Mouse (Mus musculus): ENCODE results near the gene Tyro3. TPM values are rescaled to one million over a fixed set of nuclear protein-coding genes. Genes with fewer than 3 reads are reported as not detected.

Gene Tyro3
- not detected in 2 replicates for polyA plus RNA-seq (2012; ENCODE audit: insufficient read depth, insufficient read length, missing spikeins)

GRCm38 (mm10) chr2:119797279-119797783 is at the start of gene Tyro3:
TSS of gene Tyro3 (plus strand) at chr2:119797733.
- Histone ChIP-seq H3K4me3 (ENCODE audit: insufficient read depth, low read depth, low read length) (peak within 1 kb of the TSS; percentile 53; the same call in 1 of the 2 replicates), H3K4me1 (ENCODE audit: control insufficient read depth, insufficient read depth, insufficient read length, low read length) (no peaks in the 10 kb centered on the region), H3K27ac (replicated peaks; ENCODE audit: low read depth, low read length) (no peak within 1 kb of the TSS)

- Histone ChIP-seq H3K4me3 (ENCODE audit: insufficient read depth, low read depth, low read length) (no peak overlapping the region), H3K4me1 (ENCODE audit: control insufficient read depth, insufficient read depth, insufficient read length, low read length) (peaks cover 5% of the 10 kb centered on the region; the same call in 1 of the 2 replicates), H3K27ac (replicated peaks; ENCODE audit: low read depth, low read length) (no peak overlapping the region)
Observed at GRCm38 (mm10) chr2:119749260-119749659, 48.3 kb upstream of the Tyro3 start.

- H3K27ac ChIP-seq (replicated peaks; ENCODE audit: low read depth, low read length): no peak overlapping the region
- peak overlapping the region; percentile 58 for H3K4me3 ChIP-seq (ENCODE audit: insufficient read depth, low read depth, low read length)
- no peaks in the 10 kb centered on the region for H3K4me1 ChIP-seq (ENCODE audit: control insufficient read depth, insufficient read depth, insufficient read length, low read length)
Observed at GRCm38 (mm10) chr2:119757601-119758100, 39.9 kb upstream of the Tyro3 start.

DNA sequence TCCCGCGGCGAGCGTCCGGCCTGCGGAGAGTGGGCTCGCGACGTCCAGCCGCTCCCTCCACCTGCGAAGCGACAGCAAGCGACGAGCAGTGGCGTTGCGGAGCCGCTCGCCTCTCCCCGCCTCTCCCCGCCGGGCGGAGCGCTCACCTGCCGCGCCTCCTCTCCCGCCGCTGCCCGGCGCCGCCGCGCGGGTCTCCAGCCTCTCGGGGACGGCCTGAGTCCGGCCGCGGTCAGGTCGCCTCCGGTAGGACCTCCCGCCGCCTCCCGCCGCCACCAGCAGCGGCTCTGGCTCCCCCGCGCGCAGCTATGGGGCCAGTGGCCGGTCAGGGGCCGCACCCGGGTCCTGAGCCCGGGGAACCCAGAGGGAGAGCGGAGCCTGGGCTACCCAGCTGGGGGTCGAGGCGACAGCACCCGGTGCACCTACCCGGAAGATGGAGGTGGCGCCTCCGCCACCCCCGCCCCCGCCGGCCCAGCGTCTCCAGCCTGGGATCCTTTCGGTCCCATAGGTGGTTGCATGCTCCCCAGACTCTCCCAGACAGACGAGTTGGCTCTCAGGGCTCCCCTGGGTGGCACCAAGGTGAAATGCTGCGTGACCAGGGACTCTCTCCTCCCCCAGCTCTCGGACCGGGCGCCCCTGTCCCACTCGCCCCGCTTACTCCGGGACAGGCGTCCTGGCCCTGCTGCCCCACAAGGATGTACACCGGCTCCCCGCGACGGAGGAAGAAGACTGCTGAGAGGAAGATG is 39.3 kb upstream of the Tyro3 start:
- peak overlapping the region; percentile 58 for H3K4me3 ChIP-seq (ENCODE audit: insufficient read depth, low read depth, low read length)
- H3K4me1 ChIP-seq (ENCODE audit: control insufficient read depth, insufficient read depth, insufficient read length, low read length): no peaks in the 10 kb centered on the region
- no peak overlapping the region for H3K27ac ChIP-seq (replicated peaks; ENCODE audit: low read depth, low read length)

GRCm38 (mm10) chr2:119758844-119759835 is 38.4 kb upstream of the Tyro3 start:
- no peak overlapping the region for H3K27ac ChIP-seq (replicated peaks; ENCODE audit: low read depth, low read length)
- H3K4me3 ChIP-seq (ENCODE audit: insufficient read depth, low read depth, low read length): peak overlapping the region; percentile 58
- H3K4me1 ChIP-seq (ENCODE audit: control insufficient read depth, insufficient read depth, insufficient read length, low read length): no peaks in the 10 kb centered on the region

DNA sequence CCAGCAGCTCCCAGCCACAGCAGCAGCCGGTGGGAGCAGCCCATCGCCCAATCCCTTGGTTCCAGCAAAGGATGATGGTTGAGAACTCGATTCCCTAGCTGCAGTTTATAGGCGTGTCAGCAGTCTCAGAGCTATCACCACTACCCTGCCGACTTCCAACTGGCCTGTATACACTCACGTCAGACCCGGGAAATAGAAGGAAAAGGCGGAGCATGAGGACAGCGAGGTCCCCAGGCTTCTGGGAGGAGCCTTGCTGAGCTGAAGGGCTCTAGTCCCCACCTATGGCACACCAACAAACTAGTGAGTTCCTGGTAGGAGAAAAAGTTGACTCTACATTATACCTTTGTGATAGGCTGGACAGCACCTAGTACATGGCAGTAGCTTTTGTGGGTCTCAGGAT is 37.3 kb upstream of the Tyro3 start, which contains the start of gene Ltk:
TSS of gene Ltk (minus strand) at position 181 of the 400 bp plus-strand sequence.
- H3K4me3 ChIP-seq (ENCODE audit: insufficient read depth, low read depth, low read length): no peak within 1 kb of the TSS
- H3K4me1 ChIP-seq (ENCODE audit: control insufficient read depth, insufficient read depth, insufficient read length, low read length): no peaks in the 10 kb centered on the region
- no peak within 1 kb of the TSS for H3K27ac ChIP-seq (replicated peaks; ENCODE audit: low read depth, low read length)

- no peak overlapping the region for H3K27ac ChIP-seq (replicated peaks; ENCODE audit: low read depth, low read length)
- H3K4me1 ChIP-seq (ENCODE audit: control insufficient read depth, insufficient read depth, insufficient read length, low read length): no peaks in the 10 kb centered on the region
- no peak overlapping the region for H3K4me3 ChIP-seq (ENCODE audit: insufficient read depth, low read depth, low read length)
Observed at GRCm38 (mm10) chr2:119762276-119762675, 35.3 kb upstream of the Tyro3 start.

DNA sequence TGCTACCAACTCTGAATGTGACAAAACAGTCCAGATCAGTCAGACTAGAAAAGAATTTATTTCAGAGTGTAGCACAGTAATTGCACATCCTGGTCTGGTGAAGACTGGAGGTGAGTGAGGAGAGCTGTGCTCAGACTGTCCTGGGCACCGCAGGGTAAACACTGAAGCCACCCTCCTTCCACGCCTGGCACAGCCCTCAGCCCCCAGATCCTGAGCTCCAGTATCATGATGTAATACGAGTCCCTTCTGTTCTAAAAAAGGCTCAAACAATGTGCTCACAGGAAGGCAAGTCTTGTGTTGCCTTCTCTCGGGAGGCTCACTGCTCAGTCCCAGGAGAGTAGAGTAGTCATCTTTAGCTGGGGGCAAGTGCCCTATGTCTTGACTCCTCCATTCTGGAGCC is 33.6 kb upstream of the Tyro3 start:
- Histone ChIP-seq H3K4me1 (ENCODE audit: control insufficient read depth, insufficient read depth, insufficient read length, low read length) (no peaks in the 10 kb centered on the region), H3K27ac (replicated peaks; ENCODE audit: low read depth, low read length) (no peak overlapping the region), H3K4me3 (ENCODE audit: insufficient read depth, low read depth, low read length) (no peak overlapping the region)

GRCm38 (mm10) chr2:119767246-119767645 is 30.3 kb upstream of the Tyro3 start:
- H3K27ac ChIP-seq (replicated peaks; ENCODE audit: low read depth, low read length): no peak overlapping the region
- no peak overlapping the region for H3K4me3 ChIP-seq (ENCODE audit: insufficient read depth, low read depth, low read length)
- H3K4me1 ChIP-seq (ENCODE audit: control insufficient read depth, insufficient read depth, insufficient read length, low read length): no peaks in the 10 kb centered on the region

DNA sequence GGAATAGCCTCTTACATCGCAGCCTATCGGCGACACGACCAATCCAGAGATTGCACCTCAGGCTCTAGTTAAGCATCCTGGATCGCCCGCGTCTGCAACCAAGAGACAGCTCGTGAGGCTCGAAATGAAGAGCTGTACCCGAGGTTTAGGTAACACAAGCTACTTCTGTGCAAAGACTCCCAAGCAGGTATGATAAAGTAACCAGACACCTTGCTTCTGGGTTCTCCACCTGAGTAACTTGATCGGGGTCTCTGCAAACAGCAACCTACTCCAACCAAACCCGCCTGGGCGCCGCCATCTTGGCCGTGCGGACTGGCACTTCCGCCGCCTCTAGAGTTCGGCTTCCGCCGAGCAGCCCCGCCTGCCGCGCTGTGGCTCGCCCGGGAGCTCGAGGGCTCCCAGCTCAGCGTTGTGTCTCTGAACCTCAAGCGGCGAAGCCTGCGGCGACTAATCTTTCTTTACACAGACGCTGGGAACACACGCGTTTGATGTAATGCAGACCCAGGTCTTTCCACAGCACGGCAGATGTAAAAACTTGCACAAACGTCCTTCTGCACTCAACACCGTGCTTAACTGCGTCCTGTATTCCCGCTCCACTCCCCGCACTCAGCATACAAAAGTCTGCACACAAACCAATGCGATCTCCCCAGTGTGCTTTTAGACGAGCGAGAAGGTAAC is 10.2 kb upstream of the Tyro3 start, which contains the start of gene Rpap1:
TSS of gene Rpap1 (minus strand) at position 332 of the 678 bp plus-strand sequence.
- H3K4me3 ChIP-seq (ENCODE audit: insufficient read depth, low read depth, low read length): peak within 1 kb of the TSS; percentile 69
- 0 out of 2 replicates have a peak within 1 kb of the TSS, but pooled peaks have one; percentile 19 for H3K27ac ChIP-seq (replicated peaks; ENCODE audit: low read depth, low read length)
- no peaks in the 10 kb centered on the region for H3K4me1 ChIP-seq (ENCODE audit: control insufficient read depth, insufficient read depth, insufficient read length, low read length)

GRCm38 (mm10) chr2:119789996-119790395 is 7.5 kb upstream of the Tyro3 start:
- Histone ChIP-seq H3K4me1 (ENCODE audit: control insufficient read depth, insufficient read depth, insufficient read length, low read length) (no peaks in the 10 kb centered on the region), H3K4me3 (ENCODE audit: insufficient read depth, low read depth, low read length) (no peak overlapping the region), H3K27ac (replicated peaks; ENCODE audit: low read depth, low read length) (no peak overlapping the region)

GRCm38 (mm10) chr2:119798246-119798927 is 854 bp downstream of the Tyro3 start:
- no peak overlapping the region for H3K27ac ChIP-seq (replicated peaks; ENCODE audit: low read depth, low read length)
- H3K4me3 ChIP-seq (ENCODE audit: insufficient read depth, low read depth, low read length): peak overlapping the region; percentile 53
- no peaks in the 10 kb centered on the region for H3K4me1 ChIP-seq (ENCODE audit: control insufficient read depth, insufficient read depth, insufficient read length, low read length)

DNA sequence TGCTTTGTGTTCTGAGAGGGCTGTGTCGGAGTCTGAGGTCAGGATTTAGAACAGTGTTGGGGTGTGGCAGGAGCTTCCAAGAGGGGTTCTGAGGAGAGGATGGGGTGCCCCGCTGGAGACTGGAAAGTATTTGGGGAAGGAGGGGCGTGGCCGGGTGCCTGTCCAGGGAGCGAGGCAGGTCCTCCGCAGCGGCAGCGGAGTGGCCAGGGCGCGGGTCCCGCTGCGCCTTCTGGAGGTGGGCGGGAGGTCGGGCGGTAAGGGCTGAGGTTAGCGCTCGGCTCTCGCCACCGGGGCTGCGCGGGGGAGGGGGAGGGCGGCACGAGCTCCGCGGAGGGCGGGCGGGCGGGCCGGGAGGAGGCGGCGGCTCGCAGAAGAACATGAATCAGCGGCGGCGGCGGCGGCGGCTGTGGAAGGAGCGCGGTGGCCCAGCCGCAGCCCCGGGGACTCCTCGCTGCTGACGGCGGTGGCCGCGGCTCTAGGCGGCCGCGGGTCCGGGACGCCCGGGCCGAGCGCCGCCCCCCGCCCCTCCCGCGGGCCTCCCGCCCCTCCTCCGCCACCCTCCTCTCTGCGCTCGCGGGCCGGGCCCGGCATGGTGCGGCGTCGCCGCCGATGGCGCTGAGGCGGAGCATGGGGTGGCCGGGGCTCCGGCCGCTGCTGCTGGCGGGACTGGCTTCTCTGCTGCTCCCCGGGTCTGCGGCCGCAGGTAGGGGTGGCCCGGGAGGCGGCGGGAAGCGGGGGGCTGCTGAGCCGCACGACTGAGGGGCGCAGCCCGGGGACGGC is 1.8 kb downstream of the Tyro3 start:
- Histone ChIP-seq H3K4me1 (ENCODE audit: control insufficient read depth, insufficient read depth, insufficient read length, low read length) (no peaks in the 10 kb centered on the region), H3K27ac (replicated peaks; ENCODE audit: low read depth, low read length) (no peak overlapping the region), H3K4me3 (ENCODE audit: insufficient read depth, low read depth, low read length) (peak overlapping the region; percentile 53)

All from brown adipose tissue, adult 24 weeks (tissue).